Mouse (Mus musculus) cerebellum, adult 11-12 months (tissue): ENCODE results near the gene Stk32b.

Experiments used
- DNase-seq: peaks from one replicate; pipeline ENCODE4 v3.0.0; 2022

Stk32b gene

GRCm38 (mm10) chr5:37494984-37495476 is 221.9 kb downstream of the Stk32b start:
- DNase-seq = no peak

- DNase-seq = no peak
Observed at GRCm38 (mm10) chr5:37472025-37472608, 244.9 kb downstream of the Stk32b start.

GRCm38 (mm10) chr5:37471584-37471983 is 245.4 kb downstream of the Stk32b start:
- no peak for DNase-seq

- DNase-seq = no peak
Observed at GRCm38 (mm10) chr5:37469031-37469430, 247.9 kb downstream of the Stk32b start.

- no peak for DNase-seq
Observed at GRCm38 (mm10) chr5:37467646-37468045, 249.3 kb downstream of the Stk32b start.

- no peak for DNase-seq
Observed at GRCm38 (mm10) chr5:37465461-37465860, 251.5 kb downstream of the Stk32b start.

- DNase-seq = no peak
Observed at GRCm38 (mm10) chr5:37458236-37458635, 258.7 kb downstream of the Stk32b start.

GRCm38 (mm10) chr5:37457831-37458230 is 259.1 kb downstream of the Stk32b start:
- DNase-seq = no peak

GRCm38 (mm10) chr5:37457191-37457590 is 259.8 kb downstream of the Stk32b start:
- no peak for DNase-seq

- DNase-seq = no peak
Observed at GRCm38 (mm10) chr5:37456590-37456989, 260.4 kb downstream of the Stk32b start.

- no peak for DNase-seq
Observed at GRCm38 (mm10) chr5:37447546-37447945, 269.4 kb downstream of the Stk32b start.

- DNase-seq = no peak
Observed at GRCm38 (mm10) chr5:37442767-37443166, 274.2 kb downstream of the Stk32b start.

GRCm38 (mm10) chr5:37435417-37435816 is 281.6 kb downstream of the Stk32b start:
- DNase-seq = no peak

- DNase-seq = no peak
Observed at GRCm38 (mm10) chr5:37427210-37427609, 289.8 kb downstream of the Stk32b start.

- no peak for DNase-seq
Observed at GRCm38 (mm10) chr5:37419028-37419427, 297.9 kb downstream of the Stk32b start.
